In the genomic region with DNA sequence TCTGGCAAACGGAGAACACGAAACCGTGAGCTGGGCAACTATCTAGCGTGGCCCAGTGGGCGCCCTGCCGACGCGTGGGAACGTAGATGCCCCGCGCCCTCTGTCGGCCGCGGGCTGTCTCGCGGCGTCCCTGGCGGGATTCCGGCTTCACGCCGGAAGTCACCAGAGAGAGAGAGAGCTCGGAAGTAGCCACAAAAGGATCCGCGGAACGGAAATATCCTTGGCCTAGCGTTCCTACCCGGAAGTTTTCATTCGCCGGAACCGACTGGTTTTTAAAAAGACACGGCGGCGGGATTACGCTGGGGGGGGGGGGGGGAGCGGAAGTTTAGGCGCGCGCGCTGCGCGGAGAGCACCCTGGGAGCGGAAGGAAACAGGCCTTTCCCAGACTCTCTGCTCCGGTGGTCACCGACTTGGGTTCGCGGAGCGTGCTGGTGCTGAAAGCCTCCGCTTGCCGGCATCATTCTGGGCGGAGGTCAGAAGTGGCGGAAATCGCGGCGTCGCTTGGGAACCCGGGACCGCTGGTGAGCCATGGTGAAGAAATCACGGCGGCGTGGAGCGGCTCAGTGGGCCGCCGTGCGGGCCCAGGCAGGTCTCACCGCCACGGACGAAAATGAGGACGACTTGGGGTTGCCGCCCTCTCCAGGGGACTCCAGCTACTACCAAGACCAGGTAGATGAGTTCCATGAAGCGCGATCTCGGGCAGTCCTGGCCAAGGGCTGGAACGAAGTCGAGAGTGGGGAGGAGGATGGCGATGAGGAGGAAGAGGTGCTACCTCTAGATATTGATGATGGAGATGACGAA, we compare ENCODE assay signal across 1 mouse cellular context.
TF ChIP-seq lines count a peak whose summit lies in the region.

A gene (plus strand): TSS at position 377 of the 801 bp plus-strand sequence.

TF ChIP-seq in myocyte, 11 proteins besides CTCF, POLR2A, EP300 and RAD21 (continued from another document):
- TF ChIP-seq SRF (IDR thresholded peaks at IDR 0.05; ENCODE audit: control insufficient read depth, insufficient read length, low read depth), result peak; percentile 93
- TF ChIP-seq TCF12 (IDR thresholded peaks at IDR 0.05; ENCODE audit: insufficient read depth, poor library complexity, severe bottlenecking), result no peak
